Mouse (Mus musculus): ENCODE measurements at regions not wholly inside any gene's neighbourhood (a gene's known extent, or its start where the extent isn't known, plus 50 kb on each side); places are given as distances from the start of the nearest gene placed in this dataset.
"Not testable (repeated sequence)": the region's sequence is repeated elsewhere in the genome, so short reads cannot be mapped to it uniquely, and the experiment has no call there.

GRCm38 (mm10) chr10:15263337-15263736, 545.3 kb upstream of the Gje1 start:
- TF ChIP-seq ZC3H11A (IDR thresholded peaks at IDR 0.05; ENCODE audit: low read depth, low read length); MAFK (IDR thresholded peaks at IDR 0.05; ENCODE audit: borderline replicate concordance, low read depth, low read length); EP300 (IDR thresholded peaks at IDR 0.05; ENCODE audit: low read depth in 1 of 2, low read length in 2 of 2); GATA1 (IDR thresholded peaks at IDR 0.05; ENCODE audit: low read depth, low read length); CTCF (IDR thresholded peaks at IDR 0.05 in 2 of 3, conservative IDR thresholded peaks at IDR 0.05 in 1 of 3; ENCODE audit: control insufficient read depth in 1 of 3, insufficient read depth in 1 of 3, low read depth in 2 of 3, low read length in 3 of 3, poor library complexity in 1 of 3, severe bottlenecking in 1 of 3); CHD2 (IDR thresholded peaks at IDR 0.05; ENCODE audit: low read length); MEF2A (IDR thresholded peaks at IDR 0.05; ENCODE audit: extremely low read depth, insufficient replicate concordance, low read depth, low read length, poor library complexity, severe bottlenecking); TCF12 (IDR thresholded peaks at IDR 0.05; ENCODE audit: low read depth, low read length); HCFC1 (IDR thresholded peaks at IDR 0.05; ENCODE audit: low read depth, low read length): not testable (repeated sequence)
